Mouse (Mus musculus): Measurements from ENCODE around the gene Kif12. TPM values are rescaled to one million over a fixed set of nuclear protein-coding genes. Genes with fewer than 3 reads are reported as not detected.

Gene Kif12
- total RNA-seq (2023), result not detected

DNA sequence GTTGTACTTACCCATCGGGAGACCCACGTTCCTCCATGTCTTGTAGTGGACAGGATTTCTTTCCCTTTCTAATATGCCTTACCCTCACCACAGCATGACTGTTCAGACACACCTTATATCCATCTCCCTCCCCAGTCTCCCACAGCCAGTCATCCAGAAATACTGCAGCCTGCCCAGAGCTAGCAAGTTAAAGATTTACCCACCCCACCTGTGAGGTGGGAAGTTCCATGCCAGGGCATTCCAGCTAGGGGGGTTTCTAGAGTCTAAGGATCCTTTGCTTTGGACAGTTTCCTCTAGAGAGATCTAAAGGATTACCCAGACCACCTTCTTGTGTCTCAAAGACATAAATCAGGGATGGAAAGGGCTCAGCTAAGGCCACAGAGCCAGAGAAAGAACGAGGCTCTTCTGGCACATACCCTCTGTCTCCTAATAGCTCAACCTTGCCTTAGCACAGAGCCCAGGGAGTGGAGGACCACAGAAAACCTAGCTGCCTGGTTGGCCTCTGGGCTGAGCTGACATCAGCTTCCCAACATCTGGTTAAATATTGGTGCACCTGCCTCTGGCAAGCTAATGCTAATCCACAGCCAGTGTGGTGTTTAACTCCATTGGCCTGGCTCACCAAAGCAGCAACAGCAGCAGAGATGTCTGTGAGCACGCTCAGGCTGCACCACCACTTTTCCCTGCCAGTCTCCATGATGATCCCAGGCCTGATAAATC is at the start of gene Kif12:
Kif12 (minus strand) TSS at position 163 of the 717 bp plus-strand sequence.

DNA sequence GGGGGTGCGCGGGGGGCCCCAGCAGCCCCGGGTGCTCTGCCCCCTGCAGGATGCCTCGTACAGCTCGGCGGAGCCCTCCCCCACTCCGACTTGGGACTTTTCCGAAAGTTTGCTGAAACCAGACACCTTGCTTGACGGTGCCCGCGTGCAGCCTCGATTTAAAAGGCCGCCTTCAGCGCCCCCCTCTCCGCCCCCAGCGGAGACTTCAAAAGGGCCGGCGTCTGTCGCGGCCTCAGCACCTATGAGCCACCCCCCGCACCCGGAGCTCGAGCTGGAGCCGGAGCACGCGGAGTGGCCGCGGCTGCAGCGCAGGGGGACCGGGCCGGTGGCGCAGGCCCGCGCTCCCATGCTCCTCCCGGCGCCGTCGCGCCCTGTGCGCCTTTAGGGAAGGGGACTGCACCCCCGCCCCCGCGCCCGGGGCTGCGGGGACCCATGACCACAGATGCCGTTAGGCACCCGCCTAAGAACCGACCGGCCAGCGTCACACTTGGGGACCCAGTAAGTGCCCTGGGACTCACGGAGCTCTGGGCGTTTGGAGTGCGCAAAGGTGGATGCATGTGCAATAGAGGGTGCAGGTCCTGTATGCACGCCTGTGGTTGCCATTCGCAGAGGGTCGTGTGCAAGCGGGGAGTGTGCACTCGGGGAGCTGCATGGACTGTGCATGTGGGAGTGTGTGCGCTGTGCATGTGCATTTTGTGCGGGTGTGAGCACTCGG is 42.1 kb upstream of the Kif12 start, which contains the start of gene Col27a1:
Col27a1 (plus strand) TSS at position 98 of the 715 bp plus-strand sequence.

DNA sequence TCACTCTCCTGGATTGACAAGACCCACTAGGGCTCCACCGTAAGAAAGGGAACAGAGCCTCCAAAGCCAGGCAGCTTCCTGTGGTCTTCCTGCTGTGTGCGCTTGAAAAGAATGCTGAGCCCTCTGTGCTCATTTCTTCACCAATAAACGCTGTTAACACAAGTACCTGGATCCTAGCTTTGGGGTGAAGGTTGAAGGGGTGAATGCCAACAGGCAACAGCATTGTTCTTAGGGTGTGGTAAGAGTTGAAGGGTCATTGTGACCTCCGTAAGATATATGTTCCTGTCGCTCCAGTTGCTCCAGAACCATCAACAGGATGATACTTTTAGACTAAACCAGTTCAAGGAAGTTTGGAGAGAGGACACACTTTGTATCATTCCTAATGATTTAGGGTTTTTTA is 17.2 kb downstream of the Kif12 start, which contains the start of gene Ambp:
Ambp (minus strand) TSS at position 101 of the 400 bp plus-strand sequence.

Other genes with a start within 250 kb of the Kif12 start
- 0.09 TPM for gene Zfp618, start 206.6 kb downstream of the Kif12 start, total RNA-seq (2023)
- not detected for gene Ambp, start 17.3 kb downstream of the Kif12 start, total RNA-seq (2023)
- 0.91 TPM for gene Col27a1, start 41.9 kb upstream of the Kif12 start, total RNA-seq (2023)
- not detected for gene Orm1, start 172.4 kb upstream of the Kif12 start, total RNA-seq (2023)
- gene Orm3, start 184.0 kb upstream of the Kif12 start, total RNA-seq (2023), result not detected
- not detected for gene Orm2, start 190.3 kb upstream of the Kif12 start, total RNA-seq (2023)
- 278 TPM for gene Akna, start 231.2 kb upstream of the Kif12 start, total RNA-seq (2023)